Mouse (Mus musculus) CH12.LX (cell line): Measurements from ENCODE around the gene Eef2k.

ENCODE experiments used
- CHD1 ChIP-seq: IDR thresholded peaks from 2 replicates; pipeline ENCODE4 v1.6.1; 2012; ENCODE audit warnings: low read depth, low read length, improper control_type of control experiment, inconsistent platforms
- CHD2 ChIP-seq: IDR thresholded peaks from 2 replicates; pipeline ENCODE4 v1.6.1; 2011; ENCODE audit warnings: low read length, improper control_type of control experiment
- CTCF ChIP-seq, 2 experiments: IDR thresholded peaks in 1 of 2; conservative IDR thresholded peaks in 1 of 2; 2 replicates each; pipeline ENCODE4 v1.5.1; 2011 to 2012; ENCODE audit warnings: low read depth in 2 of 2, low read length in 2 of 2, improper control_type of control experiment in 1 of 2, inconsistent platforms in 1 of 2, mild to moderate bottlenecking in 1 of 2, moderate library complexity in 1 of 2
- EP300 ChIP-seq: IDR thresholded peaks from 2 replicates; pipeline ENCODE4 v1.6.1; 2011; ENCODE audit warnings: low read length, improper control_type of control experiment
- KAT2A ChIP-seq: IDR thresholded peaks from 2 replicates; pipeline ENCODE4 v1.6.1; 2012; ENCODE audit warnings: low read length, improper control_type of control experiment, inconsistent platforms; ENCODE audit not compliant: insufficient replicate concordance
- MAX ChIP-seq: IDR thresholded peaks from 2 replicates; pipeline ENCODE4 v1.6.1; 2011; ENCODE audit warnings: low read length, improper control_type of control experiment
- POLR2A ChIP-seq: IDR thresholded peaks from 2 replicates; pipeline ENCODE4 v1.6.1; 2011; ENCODE audit warnings: low read depth, mild to moderate bottlenecking, improper control_type of control experiment, low read length
- POLR2AphosphoS2 ChIP-seq: IDR thresholded peaks from 2 replicates; pipeline ENCODE4 v1.6.1; 2011; ENCODE audit warnings: low read depth, low read length, improper control_type of control experiment
- USF1 ChIP-seq: IDR thresholded peaks from 2 replicates; pipeline ENCODE4 v1.6.1; 2014; ENCODE audit warnings: low read depth, mild to moderate bottlenecking, inconsistent platforms, low read length, improper control_type of control experiment

DNA sequence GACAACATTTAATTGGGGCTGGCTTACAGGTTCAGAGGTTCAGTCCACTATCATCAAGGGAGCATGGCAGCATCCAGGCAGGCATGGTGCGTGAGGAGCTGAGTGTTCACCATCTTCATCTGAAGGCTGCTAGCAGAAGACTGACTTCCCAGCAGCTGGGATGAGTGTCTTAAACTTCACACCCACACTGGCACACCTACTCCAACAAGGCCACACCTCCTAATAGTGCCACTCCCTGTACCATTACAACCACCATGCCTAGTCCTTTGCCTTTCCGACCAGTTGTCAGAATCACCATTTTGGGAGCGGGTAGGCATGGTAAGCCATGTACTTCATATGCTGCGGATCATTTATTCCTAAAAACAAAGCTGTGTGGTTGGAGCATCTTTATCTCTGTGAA is 38.1 kb downstream of the Eef2k start:
- TF ChIP-seq CHD2 (no peak), USF1 (no peak), CTCF (conservative IDR thresholded peaks at IDR 0.05 in 1 of 2, IDR thresholded peaks at IDR 0.05 in 1 of 2; ENCODE audit: low read depth in 2 of 2, low read length in 2 of 2) (no peak), POLR2A (no peak), POLR2AphosphoS2 (no peak), MAX (no peak), CHD1 (no peak), EP300 (no peak), KAT2A (no peak)
